Mouse (Mus musculus) kidney, postnatal 14 days (tissue): ENCODE measurements around the gene Wfdc16.

Experiments used
- DNase-seq: peaks from one replicate; pipeline ENCODE4 v3.0.0; 2022; ENCODE audit warnings: mixed read lengths

Gene Wfdc16

DNA sequence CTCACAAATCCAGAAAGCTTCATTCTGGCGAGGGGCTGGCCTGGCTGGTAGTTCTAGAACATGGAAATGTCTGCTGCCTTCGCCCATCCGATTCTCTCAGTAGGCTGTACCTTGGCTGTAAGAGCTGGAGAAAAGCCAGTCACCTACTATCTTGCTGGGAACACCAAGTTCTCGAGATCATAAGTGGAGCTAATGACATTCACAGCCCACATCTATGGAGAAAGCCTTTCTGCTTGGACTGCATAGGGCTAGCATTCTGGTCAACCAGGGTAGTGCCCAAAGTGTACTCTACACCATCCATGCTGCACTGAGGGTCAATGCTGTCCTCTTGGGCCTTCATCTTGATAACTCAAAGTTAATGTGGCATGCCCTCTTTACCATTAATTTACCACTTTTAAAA, 45.1 kb downstream of the Wfdc16 start, which contains the start of gene Eppin:
Gene Eppin, minus strand, starts transcription at position 101 of the 400 bp plus-strand sequence.
- no peak for DNase-seq

DNA sequence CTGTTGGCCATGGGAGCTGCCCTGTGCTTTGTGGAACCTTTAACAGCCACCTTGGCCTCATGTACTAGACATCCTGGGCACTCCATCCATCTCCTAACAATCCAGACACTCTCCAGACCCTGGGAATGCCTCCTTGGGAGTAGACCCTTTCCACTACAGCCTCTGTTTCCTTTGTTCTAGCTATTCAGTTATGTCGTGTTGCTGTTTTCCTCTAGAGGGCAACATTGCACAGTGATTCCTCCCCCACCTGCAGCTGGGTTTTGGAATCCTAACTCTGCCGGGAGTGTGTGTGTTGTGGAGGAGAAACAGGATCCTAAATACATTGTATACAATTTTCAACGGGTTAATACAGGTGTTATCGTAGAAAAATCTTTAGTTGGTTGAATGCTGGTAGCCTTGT, 46.6 kb downstream of the Wfdc16 start:
- peak; percentile 40 for DNase-seq

DNA sequence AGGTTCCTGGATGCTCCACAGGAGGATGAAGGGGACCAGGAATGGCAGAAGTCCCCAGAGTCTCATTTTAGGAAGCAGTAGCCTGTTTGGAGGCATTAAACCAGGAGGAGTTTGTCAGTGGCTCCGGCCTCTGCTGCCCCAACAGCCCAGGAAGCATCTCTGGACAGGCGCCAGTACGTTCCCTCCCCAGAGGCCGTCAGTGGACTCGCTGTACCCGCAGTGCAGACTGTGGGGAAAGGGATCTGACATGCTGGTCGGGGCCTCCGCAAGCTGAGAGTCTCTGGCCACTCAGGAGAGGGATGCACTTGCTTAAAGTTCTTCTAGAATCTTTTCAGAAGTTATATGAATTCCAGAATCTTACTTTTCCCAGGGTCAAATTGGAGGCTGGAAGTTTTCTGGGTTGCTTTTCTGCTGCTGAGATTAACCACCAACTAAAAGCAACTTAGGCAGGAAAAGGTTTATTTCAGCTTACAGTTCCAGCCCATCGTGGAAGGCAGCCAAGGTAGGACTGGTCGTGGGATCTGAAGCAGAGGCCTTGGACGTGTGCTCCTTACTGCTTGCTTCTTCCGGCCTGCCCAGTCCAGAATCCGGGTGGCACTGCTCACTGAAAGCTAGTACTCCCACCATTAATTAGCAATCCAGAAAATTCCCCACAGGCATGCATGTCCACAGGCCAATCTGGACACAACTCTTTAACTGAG, 53.4 kb downstream of the Wfdc16 start, which contains the start of gene Wfdc6a:
Gene Wfdc6a, minus strand, starts transcription at position 423 of the 701 bp plus-strand sequence.
- DNase-seq, result peak; percentile 40
